Mouse (Mus musculus) gastrocnemius, postnatal 4 days (tissue): ENCODE measurements around the gene Fam76a. TPM values are rescaled to one million over a fixed set of nuclear protein-coding genes. Genes with fewer than 3 reads are reported as not detected.

ENCODE experiments used
- DNase-seq, 2 experiments: peaks; one replicate each; pipeline ENCODE4 v3.0.0; 2021 to 2022; ENCODE audit warnings: low spot score in 2 of 2, mixed read lengths in 2 of 2
- long read RNA-seq, 2 experiments: library from polyadenylated mRNA; stranded (forward); transcript quantifications; one replicate each; pipeline ENCODE4 v2.0.0; 2021
- total RNA-seq, 2 experiments: library from RNA; stranded (reverse); gene quantifications; 2 replicates each; pipeline ENCODE4 v1.2.3; 2021

Gene Fam76a
- total RNA-seq = 10 to 100 TPM; 31.5 to 38.4 TPM
- long read RNA-seq, experiment 1, transcript Fam76a-201 (9 exons, 3,053 nt) = major isoform, 21 of 28 reads
- long read RNA-seq, experiment 1, partial matches to known transcripts = 0 of 28 reads
- long read RNA-seq, experiment 1, other reads (novel, unspliced or antisense) = 5 of 28 reads
- long read RNA-seq, experiment 2, transcript Fam76a-202 (8 exons, 1,863 nt) = minor isoform, 7 of 33 reads
- long read RNA-seq, experiment 2, transcript Fam76a-201 (9 exons, 3,053 nt) = major isoform, 20 of 33 reads
- long read RNA-seq, experiment 2, partial matches to known transcripts = 3 of 33 reads
- long read RNA-seq, experiment 2, other reads (novel, unspliced or antisense) = 3 of 33 reads

DNA sequence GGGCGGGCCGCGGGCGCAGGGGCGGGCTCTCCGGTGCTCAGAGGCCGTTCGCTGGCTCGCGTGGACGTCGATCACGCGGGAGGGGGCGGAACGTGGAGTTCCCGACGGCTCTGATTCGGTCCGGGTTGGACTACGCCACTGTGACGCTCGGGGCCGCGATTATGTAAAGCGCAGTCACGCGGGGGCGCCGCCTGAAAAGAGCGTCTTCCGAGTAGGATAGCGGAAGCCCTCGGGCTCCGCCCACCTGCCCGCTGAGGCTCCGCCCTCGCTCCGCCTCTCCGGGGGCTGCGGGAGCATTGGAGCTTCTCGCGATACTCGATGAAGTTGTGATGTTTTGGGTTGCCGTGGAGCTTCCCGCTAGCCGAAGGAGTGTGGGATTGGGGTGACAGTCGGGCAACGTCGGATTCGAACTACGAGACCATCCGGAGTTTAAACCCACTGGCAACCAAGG, at the start of gene Fam76a:
TSS of gene Fam76a (minus strand) at position 1 of the 451 bp plus-strand sequence.
- DNase-seq = peak; percentile 98 to 100

DNA sequence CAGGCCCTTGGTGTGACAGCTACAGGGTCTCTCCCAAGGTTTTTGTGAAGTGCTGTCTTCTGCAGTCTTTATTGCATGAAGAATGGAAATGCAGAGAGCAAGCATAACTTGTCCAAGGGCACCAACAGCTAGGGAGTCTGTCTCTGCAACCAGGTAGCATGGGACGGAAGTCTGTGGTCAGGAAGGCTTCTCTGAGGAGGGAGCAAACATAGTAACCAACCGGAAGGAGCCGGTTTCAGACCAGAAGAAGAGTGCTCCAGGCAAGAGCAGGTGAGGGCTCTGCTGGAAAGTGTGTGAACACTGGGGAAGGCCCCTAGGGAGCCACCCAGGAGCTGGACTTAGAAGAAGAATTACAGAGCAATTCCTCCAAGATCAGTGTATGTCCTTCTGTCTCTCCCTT, 49.7 kb upstream of the Fam76a start:
- no peak for DNase-seq

DNA sequence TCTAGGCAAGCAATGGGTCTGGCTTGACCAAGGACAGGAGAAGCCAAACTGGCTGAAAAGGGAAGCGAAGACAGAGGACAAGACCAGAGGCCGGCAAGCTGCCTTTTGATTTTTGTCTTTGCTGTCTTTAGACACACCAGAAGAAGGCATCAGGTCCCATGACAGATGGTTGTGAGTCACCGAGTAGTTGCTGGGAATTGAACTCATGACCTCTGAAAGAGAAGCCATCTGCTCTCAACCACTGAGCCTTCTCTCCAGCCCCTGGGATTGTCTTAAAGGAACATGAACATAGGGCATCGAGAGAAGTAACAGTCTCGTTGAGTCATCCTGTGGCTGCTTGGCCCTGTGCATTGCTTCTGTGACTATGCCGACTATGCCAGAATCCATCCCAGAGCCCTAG, 49.2 kb upstream of the Fam76a start:
- DNase-seq = no peak

- DNase-seq = no peak
Measured at GRCm38 (mm10) chr4:132968105-132968938, 46.0 kb upstream of the Fam76a start.

- no peak for DNase-seq
Measured at GRCm38 (mm10) chr4:132964473-132964872, 42.1 kb upstream of the Fam76a start.

DNA sequence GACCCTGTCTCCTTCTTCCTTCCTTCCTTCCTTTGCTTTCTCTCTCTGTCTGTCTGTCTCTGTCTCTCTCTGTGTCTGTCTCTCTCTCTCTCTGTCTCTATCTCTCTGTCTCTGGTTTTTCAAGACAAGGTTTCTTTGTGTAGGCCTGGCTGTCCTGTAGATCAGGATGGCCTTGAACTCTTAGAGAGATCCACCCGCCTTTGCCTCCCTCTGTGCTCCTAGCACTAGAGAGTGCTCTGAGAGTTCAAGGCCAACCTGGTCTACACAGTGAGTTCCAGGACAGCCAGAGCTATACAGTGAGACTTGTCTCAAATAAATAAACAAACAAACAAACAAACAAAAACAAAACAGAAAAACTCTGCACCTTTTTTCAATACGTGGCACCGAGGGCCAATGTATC, 41.7 kb upstream of the Fam76a start:
- DNase-seq = no peak

- DNase-seq = no peak
Measured at GRCm38 (mm10) chr4:132963436-132963835, 41.1 kb upstream of the Fam76a start.

GRCm38 (mm10) chr4:132962628-132963027, 40.3 kb upstream of the Fam76a start:
- no peak for DNase-seq

DNA sequence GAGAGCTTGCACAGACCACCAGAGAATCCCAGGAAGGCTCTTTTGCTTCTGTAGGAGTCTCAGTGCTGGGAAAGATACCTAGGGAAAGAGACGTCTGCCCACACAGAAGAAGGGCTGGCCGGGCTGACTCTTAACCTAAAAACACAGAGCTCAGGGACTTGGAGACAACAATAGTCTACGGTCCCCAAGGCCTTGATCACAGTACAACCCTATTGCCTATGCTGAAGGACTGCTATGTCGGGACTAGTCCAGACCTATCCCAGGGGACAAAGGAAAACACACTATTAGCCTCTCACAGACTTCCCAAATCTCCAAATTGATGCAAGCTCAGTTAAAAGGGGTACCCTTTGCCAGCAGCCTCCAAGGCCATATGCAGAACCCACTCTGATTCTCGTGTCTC, 39.5 kb upstream of the Fam76a start:
- no peak for DNase-seq

GRCm38 (mm10) chr4:132960864-132961639, 38.7 kb upstream of the Fam76a start:
- DNase-seq = no peak

- DNase-seq = no peak
Measured at GRCm38 (mm10) chr4:132960313-132960712, 38.0 kb upstream of the Fam76a start.

GRCm38 (mm10) chr4:132959679-132960045, 37.3 kb upstream of the Fam76a start:
- no peak for DNase-seq

DNA sequence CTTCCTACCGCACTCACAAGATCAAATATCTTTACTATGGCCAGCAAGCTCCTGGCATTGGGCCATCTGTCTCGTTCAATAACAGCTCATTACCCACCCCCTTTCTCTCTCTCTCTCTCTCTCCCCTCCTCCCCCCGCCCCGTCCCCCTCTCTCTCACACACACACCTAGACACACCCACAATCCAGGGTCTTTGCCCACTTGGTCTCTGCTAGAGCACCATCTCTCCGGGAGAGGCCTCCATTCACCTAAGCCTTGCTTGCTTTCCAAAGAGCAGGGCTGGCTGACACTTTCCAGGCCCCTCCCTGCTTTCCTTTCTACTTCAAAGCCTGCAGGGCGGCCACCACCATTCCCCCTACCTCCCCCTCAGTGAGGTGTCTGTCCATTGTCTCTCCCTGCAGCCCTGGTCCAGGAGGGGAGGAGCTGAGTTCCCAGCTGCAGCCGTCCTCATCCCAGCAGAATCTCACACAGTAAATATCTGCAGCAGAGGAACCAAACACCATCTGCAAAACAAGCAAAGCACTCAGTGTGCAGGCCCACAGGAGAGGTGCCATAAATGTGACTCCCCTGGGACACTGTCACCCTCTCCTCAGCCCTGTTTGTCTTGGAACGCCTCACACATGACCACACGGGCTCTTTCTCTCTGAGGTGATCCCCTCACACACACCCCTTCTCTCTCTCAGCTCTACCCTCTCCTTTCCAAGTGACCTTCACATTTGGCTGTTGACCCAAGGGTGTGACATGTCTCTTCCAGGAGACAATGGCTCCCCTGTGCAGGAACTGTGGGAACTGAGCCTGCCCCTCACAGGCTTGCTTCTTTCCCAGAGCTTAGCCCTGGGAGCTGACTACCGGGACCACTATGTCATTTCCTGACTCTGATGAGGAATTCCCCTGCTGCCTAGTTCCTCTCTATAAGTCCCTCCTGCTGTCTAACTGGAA, 36.7 kb upstream of the Fam76a start:
- DNase-seq = no peak

DNA sequence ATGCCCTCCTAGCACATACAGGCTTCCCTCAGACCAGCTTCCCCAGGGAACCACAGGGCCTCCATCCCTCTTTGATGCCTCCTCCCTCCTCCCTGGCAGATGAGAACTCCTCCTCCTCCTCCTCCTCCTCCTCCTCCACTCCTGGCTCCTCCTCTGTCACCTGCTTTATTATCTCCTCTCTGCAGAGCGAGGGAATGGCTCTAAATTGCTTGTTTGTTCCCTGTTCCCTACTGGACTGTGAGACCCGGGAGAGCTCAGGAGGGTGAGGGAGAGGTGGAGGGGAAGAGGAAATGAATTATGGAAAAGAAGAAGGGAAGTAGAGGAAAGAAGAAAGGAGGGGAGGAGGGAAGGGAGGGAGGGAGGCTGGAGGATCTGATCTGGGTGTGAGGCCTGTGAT, 33.0 kb upstream of the Fam76a start:
- no peak for DNase-seq

- no peak for DNase-seq
Measured at GRCm38 (mm10) chr4:132954530-132955394, 32.4 kb upstream of the Fam76a start.

- DNase-seq = no peak
Measured at GRCm38 (mm10) chr4:132950999-132951398, 28.6 kb upstream of the Fam76a start.

DNA sequence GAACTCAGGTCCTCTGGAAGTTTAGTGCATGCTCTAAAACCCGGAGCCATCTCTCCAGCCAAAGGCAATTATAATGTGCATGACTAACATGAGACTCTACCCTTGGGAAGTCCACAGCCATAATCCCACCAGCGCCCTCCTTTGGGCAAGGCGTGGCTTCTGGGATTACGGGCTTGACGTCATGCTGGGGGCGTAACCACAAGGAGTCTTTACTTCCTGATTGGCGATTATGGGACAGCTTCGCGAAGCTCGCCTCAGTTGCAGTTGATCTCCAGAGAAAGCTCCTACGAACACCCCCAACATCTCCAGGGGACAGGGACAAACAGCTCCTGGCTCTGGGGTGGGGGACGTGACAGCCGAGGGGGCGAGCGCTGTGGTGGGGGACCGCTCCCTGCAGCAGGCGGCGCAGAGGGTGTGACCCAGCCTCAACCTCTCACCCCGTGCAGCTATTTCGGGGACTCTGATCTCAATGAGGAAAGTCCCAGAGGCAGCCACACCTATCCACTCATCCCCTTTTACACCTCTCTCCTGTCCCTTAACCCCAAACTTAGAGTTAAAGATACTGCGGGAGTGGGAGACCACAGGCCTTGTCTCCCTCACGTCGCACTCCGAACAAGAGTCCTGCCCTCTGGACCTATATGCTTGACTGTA, 27.6 kb upstream of the Fam76a start:
- no peak for DNase-seq

- peak; percentile 48 to 74 for DNase-seq
Measured at GRCm38 (mm10) chr4:132946047-132947001, 24.0 kb upstream of the Fam76a start.
